Mouse (Mus musculus) limb, embryonic 14.5 days (tissue): ENCODE results near the gene Aldh3b3. TPM values are rescaled to one million over a fixed set of nuclear protein-coding genes. Genes with fewer than 3 reads are reported as not detected.

Experiments
- ATAC-seq: fragments of 200-750 bp; cut with Nextera tagmentation; 2 replicates; pipeline ENCODE4 v1.8.0; 2017; ENCODE audit warnings: low read depth, moderate number of reproducible peaks, moderate TSS enrichment; ENCODE audit not compliant: low FRiP score
- DNase-seq: peaks from one replicate; pipeline ENCODE4 v3.0.0-alpha.2; 2015; ENCODE audit warnings: low spot score
- H3K27ac ChIP-seq: fragments of 300-500 bp; sonication (generic); replicated peaks from 2 replicates; pipeline ENCODE4 v1.5.1; 2014; ENCODE audit warnings: low read depth, mild to moderate bottlenecking, low read length, moderate library complexity, mixed read lengths
- H3K27me3 ChIP-seq: fragments of 300-500 bp; sonication (generic); 2 replicates; pipeline ENCODE4 v1.6.1; 2014; ENCODE audit warnings: low read length, mixed read lengths; ENCODE audit not compliant: control insufficient read depth, insufficient read depth
- H3K36me3 ChIP-seq: fragments of 300-500 bp; sonication (generic); 2 replicates; pipeline ENCODE4 v1.6.1; 2014; ENCODE audit warnings: mild to moderate bottlenecking, low read length, moderate library complexity, mixed read lengths; ENCODE audit not compliant: control insufficient read depth, insufficient read depth
- H3K4me1 ChIP-seq: fragments of 300-500 bp; sonication (generic); 2 replicates; pipeline ENCODE4 v1.6.1; 2014; ENCODE audit warnings: antibody characterized with exemption, low read length, mixed read lengths; ENCODE audit not compliant: control insufficient read depth, insufficient read depth
- H3K4me2 ChIP-seq: fragments of 300-500 bp; sonication (generic); replicated peaks from 2 replicates; pipeline ENCODE4 v1.6.1; 2014; ENCODE audit warnings: low read depth, mild to moderate bottlenecking, low read length, moderate library complexity; ENCODE audit not compliant: severe bottlenecking
- H3K4me3 ChIP-seq: fragments of 300-500 bp; sonication (generic); replicated peaks from 2 replicates; pipeline ENCODE4 v1.5.1; 2014; ENCODE audit warnings: low read length
- H3K9ac ChIP-seq: fragments of 300-500 bp; sonication (generic); 2 replicates; pipeline ENCODE4 v1.6.1; 2014; ENCODE audit warnings: mild to moderate bottlenecking, low read depth, low read length, moderate library complexity; ENCODE audit not compliant: severe bottlenecking
- H3K9me3 ChIP-seq: fragments of 300-500 bp; sonication (generic); 2 replicates; pipeline ENCODE4 v1.6.1; 2016; ENCODE audit warnings: low read length; ENCODE audit not compliant: control insufficient read depth
- POLR2A ChIP-seq: fragments of 200-500 bp; IDR thresholded peaks from 2 replicates; pipeline ENCODE4 v1.8.0; 2012; ENCODE audit warnings: inconsistent platforms, mild to moderate bottlenecking, moderate library complexity, borderline replicate concordance; ENCODE audit not compliant: insufficient read depth, insufficient read length; ENCODE audit errors: extremely low read depth
- WGBS: fragments of 180-500 bp; shearing (Covaris S2); extraction: QIAGEN DNeasy Blood & Tissue Kit; methylation state at CpG from one replicate; pipeline ENCODE4 v1.1.7; 2014; 5-methylcytosine and 5-hydroxymethylcytosine counted together
- polyA plus RNA-seq, 2 experiments: library from polyadenylated mRNA; depleted of rRNA in 1 of 2; stranded (reverse) in 1 of 2; unstranded in 1 of 2; fragments of >200 nt; fragmentation: Nextera tagmentation in 1 of 2; extraction: Ambion mirVana in 1 of 2; gene quantifications; 2 replicates each; pipeline versions ENCODE4 v1.2.1 to v1.2.3; 2012 to 2014

Gene Aldh3b3
- polyA plus RNA-seq, 2 experiments: 0.33 to 0.52 TPM

DNA sequence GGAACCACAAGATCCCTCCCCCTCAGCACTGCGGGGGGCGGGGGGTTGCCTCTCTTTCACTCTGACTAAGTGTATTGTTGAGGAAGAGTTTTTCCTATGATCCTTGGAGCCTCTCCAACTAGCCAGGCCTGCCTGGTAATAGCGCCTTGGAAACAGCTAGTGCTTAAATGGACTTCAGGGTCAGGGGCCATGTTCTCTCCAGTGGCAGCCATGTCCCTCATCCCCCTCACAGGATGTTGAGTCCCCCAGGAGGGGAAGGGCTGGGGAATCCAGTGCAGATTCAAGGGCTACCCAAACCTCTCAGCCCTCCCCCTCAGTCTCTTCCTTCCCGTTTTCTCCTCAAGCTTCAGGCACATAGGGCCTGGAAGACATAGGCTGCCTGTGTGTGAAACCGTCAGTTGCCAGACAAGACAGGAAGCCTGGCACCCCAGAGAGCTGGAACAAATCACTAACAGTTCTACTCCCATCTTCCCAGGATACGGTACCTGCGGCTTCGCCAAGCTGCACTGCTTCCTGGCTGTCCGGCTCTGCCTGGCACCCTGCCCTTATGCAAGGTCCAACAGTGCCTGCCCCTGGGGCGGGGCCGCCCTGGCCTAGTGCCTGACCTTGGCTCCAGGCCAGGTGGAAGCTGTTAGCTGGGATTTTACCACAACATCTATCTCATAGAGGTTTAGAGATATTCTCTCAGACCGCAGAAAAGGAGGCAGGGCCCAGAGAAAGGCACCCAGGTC, 29.1 kb upstream of the Aldh3b3 start, which contains the start of gene Aldh3b1:
TSS of gene Aldh3b1 (minus strand) at position 598 of the 731 bp plus-strand sequence.
- no peaks in the 10 kb centered on the region for H3K27me3 ChIP-seq
- 46% methylated on average over 12 of the region's 12 CpGs for WGBS
- H3K4me3 ChIP-seq: no peak within 1 kb of the TSS
- H3K27ac ChIP-seq: peak within 1 kb of the TSS; percentile 77
- peak within 1 kb of the TSS; percentile 11; the same call in 1 of the 2 replicates for H3K4me2 ChIP-seq
- DNase-seq: peak; percentile 70
- ATAC-seq: peak; percentile 49
- peaks cover 14% of the 10 kb centered on the region for H3K4me1 ChIP-seq
- TF ChIP-seq POLR2A: no peak
- no peaks in the 10 kb centered on the region for H3K36me3 ChIP-seq
- H3K9ac ChIP-seq: peak within 1 kb of the TSS; percentile 34
- H3K9me3 ChIP-seq: no peaks in the 10 kb centered on the region

DNA sequence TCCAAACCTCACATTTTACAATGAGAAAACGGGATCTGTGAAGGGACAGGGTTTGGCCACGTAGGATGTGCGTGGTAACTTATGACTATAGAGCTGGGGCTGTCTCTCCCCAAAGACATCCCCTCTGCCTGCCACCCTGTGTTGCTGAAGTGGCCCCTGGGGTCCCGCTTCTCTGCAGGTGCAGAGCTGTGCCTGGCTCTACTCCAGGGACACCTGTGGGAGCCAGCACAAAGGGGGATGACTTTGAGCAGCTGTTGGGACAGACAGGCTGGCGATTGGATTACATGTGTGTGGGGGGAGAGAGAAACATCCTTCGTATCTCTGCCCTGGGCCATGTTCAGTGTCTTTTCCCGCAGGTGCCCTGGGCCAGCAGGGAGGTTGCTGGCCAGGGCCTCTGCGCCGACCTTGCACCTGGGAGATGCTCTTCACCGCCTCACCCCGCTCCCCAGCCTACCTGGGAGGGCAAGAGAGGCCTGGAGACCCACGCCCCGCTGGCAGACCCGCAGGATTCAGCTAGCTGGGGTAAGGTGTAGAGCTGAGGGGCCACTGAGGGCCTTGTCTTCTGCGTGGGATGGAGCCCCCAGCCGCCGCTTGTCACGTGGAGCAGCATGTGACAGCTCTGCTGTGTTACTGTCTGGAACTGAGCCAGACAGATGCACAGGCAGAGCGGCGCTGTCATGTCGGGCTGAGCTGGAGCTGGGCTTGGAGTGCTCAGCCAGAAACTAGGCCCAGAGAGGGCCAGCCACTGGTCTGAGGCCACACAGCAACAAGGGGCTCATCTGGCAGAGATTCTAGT, 28.0 kb upstream of the Aldh3b3 start:
- Histone ChIP-seq H3K36me3 (no peaks in the 10 kb centered on the region), H3K9ac (no peak overlapping the region), H3K4me3 (no peak overlapping the region), H3K4me1 (peaks cover 17% of the 10 kb centered on the region), H3K9me3 (no peaks in the 10 kb centered on the region), H3K27me3 (no peaks in the 10 kb centered on the region), H3K4me2 (no peak overlapping the region), H3K27ac (peak overlapping the region; percentile 77; the same call in 1 of the 2 replicates)
- TF ChIP-seq POLR2A: no peak
- 67% methylated on average over 21 of the region's 21 CpGs for WGBS
- ATAC-seq (no peak), DNase-seq (no peak)

DNA sequence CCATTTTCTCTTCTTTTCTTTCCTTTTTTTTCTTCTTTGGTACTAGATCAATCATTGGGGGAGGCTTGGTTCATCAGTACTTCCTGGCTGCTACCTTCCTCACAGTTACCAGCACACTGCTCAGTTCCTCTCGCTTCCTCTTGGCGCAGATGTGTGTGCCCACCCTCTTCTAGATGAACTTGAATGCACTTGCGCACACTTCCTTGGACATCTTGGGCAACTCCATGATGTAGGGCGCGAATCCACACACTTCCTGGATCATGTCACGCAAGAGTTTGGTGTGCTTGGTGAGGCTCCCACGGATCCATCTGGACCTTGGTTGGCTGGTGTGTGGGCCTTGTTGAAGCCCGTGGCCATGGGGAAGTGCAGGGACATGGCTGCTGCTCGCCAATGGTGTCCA, 26.7 kb upstream of the Aldh3b3 start:
- Histone ChIP-seq H3K27ac (no peak overlapping the region), H3K9ac (no peak overlapping the region), H3K4me2 (no peak overlapping the region), H3K9me3 (no peaks in the 10 kb centered on the region), H3K27me3 (no peaks in the 10 kb centered on the region), H3K4me1 (peaks cover 25% of the 10 kb centered on the region), H3K36me3 (no peaks in the 10 kb centered on the region), H3K4me3 (no peak overlapping the region)
- DNase-seq: no peak
- TF ChIP-seq POLR2A: no peak
- no peak for ATAC-seq
- 88% methylated on average over 9 of the region's 9 CpGs for WGBS

DNA sequence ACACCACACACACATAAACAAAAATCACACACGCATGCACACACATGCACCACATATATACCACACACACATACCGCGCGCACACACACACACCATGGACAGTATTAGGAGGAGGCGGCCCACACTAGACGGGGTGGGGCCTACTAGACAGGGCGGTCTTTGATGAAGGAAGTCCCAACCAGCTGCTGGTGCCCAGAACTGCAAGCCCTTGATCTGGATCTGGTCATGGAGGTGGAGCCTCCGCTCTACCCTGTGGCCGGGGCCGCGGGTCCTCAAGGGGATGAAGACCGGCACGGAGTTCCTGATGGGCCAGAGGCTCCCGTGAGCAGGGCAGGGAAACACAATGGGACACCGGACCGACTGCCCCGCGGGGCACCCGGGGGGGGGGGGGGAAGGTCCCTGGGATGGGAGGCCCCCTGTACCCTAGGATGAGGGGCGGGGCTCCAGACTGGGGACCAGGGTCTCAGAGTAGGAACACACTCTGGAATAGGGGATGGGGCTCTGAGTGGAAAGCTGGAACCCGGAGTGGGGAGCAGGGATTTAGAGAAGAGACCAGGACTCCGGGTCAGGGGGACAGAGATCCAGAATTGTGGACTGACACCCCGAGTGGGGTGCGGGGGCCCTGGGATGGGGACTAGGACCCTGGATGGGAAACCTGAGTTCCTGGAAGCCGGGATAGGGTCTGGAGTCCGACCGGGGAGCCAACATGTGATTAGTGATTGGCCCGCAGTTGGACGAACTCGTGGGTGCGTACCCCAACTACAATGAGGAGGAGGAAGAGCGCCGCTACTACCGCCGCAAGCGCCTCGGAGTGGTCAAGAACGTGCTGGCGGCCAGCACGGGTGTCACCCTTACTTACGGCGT, 23.2 kb upstream of the Aldh3b3 start, which contains the start of gene Unc93b1:
TSS of gene Unc93b1 (plus strand) at position 155 of the 864 bp plus-strand sequence.
- peak; percentile 85 for ATAC-seq
- DNase-seq: peak; percentile 68
- WGBS: 6% methylated on average over 41 of the region's 42 CpGs

More for the DNA sequence above, 23.2 kb upstream of the Aldh3b3 start, which contains the start of gene Unc93b1:
- Histone ChIP-seq H3K4me1 (peaks cover 11% of the 10 kb centered on the region; the same call in 1 of the 2 replicates), H3K9ac (peak within 1 kb of the TSS; percentile 56), H3K36me3 (no peaks in the 10 kb centered on the region), H3K4me3 (peak within 1 kb of the TSS; percentile 47), H3K27me3 (no peaks in the 10 kb centered on the region), H3K4me2 (peak within 1 kb of the TSS; percentile 88), H3K9me3 (no peaks in the 10 kb centered on the region), H3K27ac (no peak within 1 kb of the TSS)
- no peak for TF ChIP-seq POLR2A
